Mouse (Mus musculus): Measurements from ENCODE around the gene Hspa12b.

- no peak for TF ChIP-seq GABPA (IDR thresholded peaks at IDR 0.05; ENCODE audit: insufficient replicate concordance, low read depth, low read length)
- TF ChIP-seq USF1 (IDR thresholded peaks at IDR 0.05; ENCODE audit: low read depth, low read length): no peak
- no peak for TF ChIP-seq E2F4 (IDR thresholded peaks at IDR 0.05; ENCODE audit: insufficient replicate concordance, low read depth, low read length)
- no peak for TF ChIP-seq CTCF (conservative IDR thresholded peaks at IDR 0.05 in 1 of 2, IDR thresholded peaks at IDR 0.05 in 1 of 2; ENCODE audit: low read depth in 2 of 2, low read length in 2 of 2)
- no peak for TF ChIP-seq RCOR1 (conservative IDR thresholded peaks at IDR 0.05; ENCODE audit: low read depth, low read length)
- TF ChIP-seq POLR2A (IDR thresholded peaks at IDR 0.05; ENCODE audit: low read depth, low read length): no peak
- TF ChIP-seq ELF1 (IDR thresholded peaks at IDR 0.05; ENCODE audit: low read depth, low read length): no peak
- no peak for TF ChIP-seq MXI1 (IDR thresholded peaks at IDR 0.05; ENCODE audit: low read depth, low read length)
- TF ChIP-seq MAX (IDR thresholded peaks at IDR 0.05; ENCODE audit: low read length): no peak
Observed at GRCm38 (mm10) chr2:131189521-131190309, 62.6 kb downstream of the Hspa12b start.
